Mouse (Mus musculus): ENCODE measurements at regions not wholly inside any gene's neighbourhood (a gene's known extent, or its start where the extent isn't known, plus 50 kb on each side); places are given as distances from the start of the nearest gene placed in this dataset.

GRCm38 (mm10) chr14:96787917-96788316, 269.0 kb upstream of the Klhl1 start:
- Histone ChIP-seq H3K27ac (ENCODE audit: insufficient read depth, low read depth, low read length) (no peak overlapping the region), H3K4me3 (ENCODE audit: insufficient read depth, low read length) (no peak overlapping the region), H3K4me1 (ENCODE audit: control insufficient read depth, insufficient read depth, low read length) (no peaks in the 10 kb centered on the region)
- TF ChIP-seq POLR2A (IDR thresholded peaks at IDR 0.05; ENCODE audit: borderline replicate concordance, low read depth, low read length) (no peak), CTCF (IDR thresholded peaks at IDR 0.05; ENCODE audit: low read depth, low read length) (no peak)

- TF ChIP-seq POLR2A (IDR thresholded peaks at IDR 0.05; ENCODE audit: borderline replicate concordance, low read depth, low read length) (no peak), CTCF (IDR thresholded peaks at IDR 0.05; ENCODE audit: low read depth, low read length) (no peak)
- no peak overlapping the region for H3K4me3 ChIP-seq (ENCODE audit: insufficient read depth, low read length)
- no peak overlapping the region for H3K27ac ChIP-seq (ENCODE audit: insufficient read depth, low read depth, low read length)
- H3K4me1 ChIP-seq (ENCODE audit: control insufficient read depth, insufficient read depth, low read length): no peaks in the 10 kb centered on the region
Observed at GRCm38 (mm10) chr14:96787286-96787685, 268.4 kb upstream of the Klhl1 start.

GRCm38 (mm10) chr14:96775801-96776200, 256.9 kb upstream of the Klhl1 start:
- Histone ChIP-seq H3K4me3 (ENCODE audit: insufficient read depth, low read length) (no peak overlapping the region), H3K4me1 (ENCODE audit: control insufficient read depth, insufficient read depth, low read length) (no peaks in the 10 kb centered on the region), H3K27ac (ENCODE audit: insufficient read depth, low read depth, low read length) (no peak overlapping the region)
- TF ChIP-seq POLR2A (IDR thresholded peaks at IDR 0.05; ENCODE audit: borderline replicate concordance, low read depth, low read length): no peak
- TF ChIP-seq CTCF (IDR thresholded peaks at IDR 0.05; ENCODE audit: low read depth, low read length): no peak

- H3K27ac ChIP-seq (ENCODE audit: insufficient read depth, low read depth, low read length): no peak overlapping the region
- TF ChIP-seq CTCF (IDR thresholded peaks at IDR 0.05; ENCODE audit: low read depth, low read length): no peak
- no peak overlapping the region for H3K4me3 ChIP-seq (ENCODE audit: insufficient read depth, low read length)
- no peaks in the 10 kb centered on the region for H3K4me1 ChIP-seq (ENCODE audit: control insufficient read depth, insufficient read depth, low read length)
Observed at GRCm38 (mm10) chr14:96760591-96760990, 241.7 kb upstream of the Klhl1 start.

GRCm38 (mm10) chr14:96733211-96733610, 214.3 kb upstream of the Klhl1 start:
- TF ChIP-seq CTCF (IDR thresholded peaks at IDR 0.05; ENCODE audit: low read depth, low read length): no peak

GRCm38 (mm10) chr14:96697086-96697485, 178.2 kb upstream of the Klhl1 start:
- Histone ChIP-seq H3K27ac (ENCODE audit: insufficient read depth, low read depth, low read length) (no peak overlapping the region), H3K4me1 (ENCODE audit: control insufficient read depth, insufficient read depth, low read length) (no peaks in the 10 kb centered on the region), H3K4me3 (ENCODE audit: insufficient read depth, low read length) (no peak overlapping the region)
- TF ChIP-seq POLR2A (IDR thresholded peaks at IDR 0.05; ENCODE audit: borderline replicate concordance, low read depth, low read length): no peak
- no peak for TF ChIP-seq CTCF (IDR thresholded peaks at IDR 0.05; ENCODE audit: low read depth, low read length)

More at GRCm38 (mm10) chr14:96733211-96733610, 214.3 kb upstream of the Klhl1 start:
- Histone ChIP-seq H3K4me3 (ENCODE audit: insufficient read depth, low read length) (no peak overlapping the region), H3K27ac (ENCODE audit: insufficient read depth, low read depth, low read length) (no peak overlapping the region), H3K4me1 (ENCODE audit: control insufficient read depth, insufficient read depth, low read length) (no peaks in the 10 kb centered on the region)

- Histone ChIP-seq H3K4me3 (ENCODE audit: insufficient read depth, low read length) (no peak overlapping the region), H3K27ac (ENCODE audit: insufficient read depth, low read depth, low read length) (no peak overlapping the region), H3K4me1 (ENCODE audit: control insufficient read depth, insufficient read depth, low read length) (no peaks in the 10 kb centered on the region)
- no peak for TF ChIP-seq CTCF (IDR thresholded peaks at IDR 0.05; ENCODE audit: low read depth, low read length)
- no peak for TF ChIP-seq POLR2A (IDR thresholded peaks at IDR 0.05; ENCODE audit: borderline replicate concordance, low read depth, low read length)
Observed at GRCm38 (mm10) chr14:96690923-96691322, 172.0 kb upstream of the Klhl1 start.

- H3K27ac ChIP-seq (ENCODE audit: insufficient read depth, low read depth, low read length): no peak overlapping the region
Observed at GRCm38 (mm10) chr14:96683943-96684342, 165.0 kb upstream of the Klhl1 start.

GRCm38 (mm10) chr14:96681740-96682139, 162.8 kb upstream of the Klhl1 start:
- TF ChIP-seq POLR2A (IDR thresholded peaks at IDR 0.05; ENCODE audit: borderline replicate concordance, low read depth, low read length) (no peak), CTCF (IDR thresholded peaks at IDR 0.05; ENCODE audit: low read depth, low read length) (no peak)
- Histone ChIP-seq H3K4me1 (ENCODE audit: control insufficient read depth, insufficient read depth, low read length) (no peaks in the 10 kb centered on the region), H3K27ac (ENCODE audit: insufficient read depth, low read depth, low read length) (no peak overlapping the region), H3K4me3 (ENCODE audit: insufficient read depth, low read length) (no peak overlapping the region)

More at GRCm38 (mm10) chr14:96683943-96684342, 165.0 kb upstream of the Klhl1 start:
- Histone ChIP-seq H3K4me3 (ENCODE audit: insufficient read depth, low read length) (no peak overlapping the region), H3K4me1 (ENCODE audit: control insufficient read depth, insufficient read depth, low read length) (no peaks in the 10 kb centered on the region)
- TF ChIP-seq POLR2A (IDR thresholded peaks at IDR 0.05; ENCODE audit: borderline replicate concordance, low read depth, low read length) (no peak), CTCF (IDR thresholded peaks at IDR 0.05; ENCODE audit: low read depth, low read length) (no peak)

- TF ChIP-seq CTCF (IDR thresholded peaks at IDR 0.05; ENCODE audit: low read depth, low read length) (no peak), POLR2A (IDR thresholded peaks at IDR 0.05; ENCODE audit: borderline replicate concordance, low read depth, low read length) (no peak)
- Histone ChIP-seq H3K4me3 (ENCODE audit: insufficient read depth, low read length) (no peak overlapping the region), H3K4me1 (ENCODE audit: control insufficient read depth, insufficient read depth, low read length) (no peaks in the 10 kb centered on the region), H3K27ac (ENCODE audit: insufficient read depth, low read depth, low read length) (no peak overlapping the region)
Observed at GRCm38 (mm10) chr14:96676213-96676612, 157.3 kb upstream of the Klhl1 start.

- Histone ChIP-seq H3K4me1 (ENCODE audit: control insufficient read depth, insufficient read depth, low read length) (no peaks in the 10 kb centered on the region), H3K27ac (ENCODE audit: insufficient read depth, low read depth, low read length) (no peak overlapping the region), H3K4me3 (ENCODE audit: insufficient read depth, low read length) (no peak overlapping the region)
- TF ChIP-seq POLR2A (IDR thresholded peaks at IDR 0.05; ENCODE audit: borderline replicate concordance, low read depth, low read length): no peak
- TF ChIP-seq CTCF (IDR thresholded peaks at IDR 0.05; ENCODE audit: low read depth, low read length): no peak
Observed at GRCm38 (mm10) chr14:96668635-96669034, 149.7 kb upstream of the Klhl1 start.

Measured in bone marrow macrophage, adult 2 months (primary cell).